Mouse (Mus musculus) stomach, embryonic 14.5 days (tissue): ENCODE results near the gene Trmt2b. TPM values are rescaled to one million over a fixed set of nuclear protein-coding genes. Genes with fewer than 3 reads are reported as not detected.

Experiments
- ATAC-seq: fragments of 200-750 bp; cut with Nextera tagmentation; 2 replicates; pipeline ENCODE4 v1.8.0; 2017; ENCODE audit warnings: low read depth, moderate TSS enrichment; ENCODE audit not compliant: insufficient number of reproducible peaks, insufficient read depth, low FRiP score
- H3K27ac ChIP-seq: fragments of 300-500 bp; sonication (generic); 2 replicates; pipeline ENCODE4 v1.5.1; 2014; ENCODE audit warnings: mild to moderate bottlenecking, low read length, moderate library complexity, mixed read lengths
- H3K27me3 ChIP-seq: fragments of 300-500 bp; sonication (generic); 2 replicates; pipeline ENCODE4 v1.6.1; 2014; ENCODE audit warnings: low read length, control low read depth, mixed read lengths; ENCODE audit not compliant: control insufficient read depth, insufficient read depth
- H3K36me3 ChIP-seq: fragments of 300-500 bp; sonication (generic); 2 replicates; pipeline ENCODE4 v1.6.1; 2014; ENCODE audit warnings: mild to moderate bottlenecking, control low read depth, low read length, moderate library complexity, mixed read lengths; ENCODE audit not compliant: control insufficient read depth, insufficient read depth
- H3K4me1 ChIP-seq: fragments of 300-500 bp; sonication (generic); 2 replicates; pipeline ENCODE4 v1.6.1; 2014; ENCODE audit warnings: low read length, control low read depth, mixed read lengths; ENCODE audit not compliant: control insufficient read depth, insufficient read depth
- H3K4me2 ChIP-seq: fragments of 300-500 bp; sonication (generic); replicated peaks from 2 replicates; pipeline ENCODE4 v1.6.1; 2014; ENCODE audit warnings: low read depth, low read length, control low read depth
- H3K4me3 ChIP-seq: fragments of 300-500 bp; sonication (generic); 2 replicates; pipeline ENCODE4 v1.5.1; 2014; ENCODE audit warnings: low read depth, low read length, control low read depth
- H3K9ac ChIP-seq: fragments of 300-500 bp; sonication (generic); replicated peaks from 2 replicates; pipeline ENCODE4 v1.6.1; 2014; ENCODE audit warnings: low read depth, mild to moderate bottlenecking, control low read depth, low read length, moderate library complexity, mixed read lengths
- H3K9me3 ChIP-seq: fragments of 300-500 bp; sonication (generic); 2 replicates; pipeline ENCODE4 v1.6.1; 2016; ENCODE audit warnings: low read depth, low read length, control low read depth; ENCODE audit not compliant: control insufficient read depth
- WGBS: fragments of 180-500 bp; shearing (Covaris S2); extraction: QIAGEN DNeasy Blood & Tissue Kit; methylation state at CpG from one replicate; pipeline ENCODE4 v1.1.7; 2014; 5-methylcytosine and 5-hydroxymethylcytosine counted together
- polyA plus RNA-seq: library from polyadenylated mRNA; unstranded; fragments of >200 nt; fragmentation: Nextera tagmentation; extraction: Ambion mirVana; gene quantifications from 2 replicates; pipeline ENCODE4 v1.2.1, GENCODE M21; 2014

Gene Trmt2b
- polyA plus RNA-seq, 1 experiment from 2014 or later: 26.5 TPM

GRCm38 (mm10) chrX:134248202-134248601 is 28.6 kb downstream of the Trmt2b start:
- Histone ChIP-seq H3K4me1 (no peaks in the 10 kb centered on the region), H3K27ac (no peak overlapping the region), H3K36me3 (no peaks in the 10 kb centered on the region), H3K4me3 (no peak overlapping the region), H3K9ac (no peak overlapping the region), H3K4me2 (no peak overlapping the region), H3K27me3 (no peaks in the 10 kb centered on the region), H3K9me3 (no peaks in the 10 kb centered on the region)
- no peak for ATAC-seq
- WGBS: 47% methylated on average over 2 of the region's 2 CpGs

GRCm38 (mm10) chrX:134245946-134246345 is 30.8 kb downstream of the Trmt2b start:
- no peaks in the 10 kb centered on the region for H3K36me3 ChIP-seq
- 70% methylated on average over 10 of the region's 10 CpGs for WGBS
- H3K27ac ChIP-seq: no peak overlapping the region
- H3K27me3 ChIP-seq: no peaks in the 10 kb centered on the region
- no peak overlapping the region for H3K4me3 ChIP-seq
- ATAC-seq: no peak
- no peak overlapping the region for H3K9ac ChIP-seq
- no peak overlapping the region for H3K4me2 ChIP-seq
- H3K9me3 ChIP-seq: no peaks in the 10 kb centered on the region
- H3K4me1 ChIP-seq: no peaks in the 10 kb centered on the region

- no peaks in the 10 kb centered on the region for H3K27me3 ChIP-seq
- H3K4me1 ChIP-seq: no peaks in the 10 kb centered on the region
- no peak overlapping the region for H3K4me3 ChIP-seq
- ATAC-seq: no peak
- no peak overlapping the region for H3K27ac ChIP-seq
- no peaks in the 10 kb centered on the region for H3K9me3 ChIP-seq
- H3K9ac ChIP-seq: no peak overlapping the region
- 91% methylated on average over 10 of the region's 10 CpGs for WGBS
- H3K4me2 ChIP-seq: no peak overlapping the region
- no peaks in the 10 kb centered on the region for H3K36me3 ChIP-seq
Measured at GRCm38 (mm10) chrX:134238266-134238665, 38.5 kb downstream of the Trmt2b start.

- Histone ChIP-seq H3K4me3 (no peak overlapping the region), H3K4me1 (no peaks in the 10 kb centered on the region), H3K4me2 (no peak overlapping the region), H3K27ac (no peak overlapping the region), H3K9me3 (no peaks in the 10 kb centered on the region), H3K27me3 (no peaks in the 10 kb centered on the region), H3K36me3 (no peaks in the 10 kb centered on the region), H3K9ac (no peak overlapping the region)
- ATAC-seq: no peak
- WGBS: 94% methylated on average over 1 of the region's 1 CpGs
Measured at GRCm38 (mm10) chrX:134233048-134233447, 43.7 kb downstream of the Trmt2b start.

- H3K4me1 ChIP-seq: no peaks in the 10 kb centered on the region
- ATAC-seq: no peak
Measured at GRCm38 (mm10) chrX:134221856-134222255, 54.9 kb downstream of the Trmt2b start, which contains the start of gene Nox1. Gene Nox1, minus strand, starts transcription at chrX:134221956.

GRCm38 (mm10) chrX:134220618-134221017 is 56.2 kb downstream of the Trmt2b start:
- Histone ChIP-seq H3K36me3 (peaks cover 3% of the 10 kb centered on the region; the same call in 1 of the 2 replicates), H3K4me1 (no peaks in the 10 kb centered on the region), H3K9ac (no peak overlapping the region), H3K4me2 (no peak overlapping the region), H3K9me3 (no peaks in the 10 kb centered on the region), H3K4me3 (no peak overlapping the region), H3K27ac (no peak overlapping the region), H3K27me3 (no peaks in the 10 kb centered on the region)
- no peak for ATAC-seq
- WGBS: 42% methylated on average over 3 of the region's 3 CpGs

More at GRCm38 (mm10) chrX:134221856-134222255, 54.9 kb downstream of the Trmt2b start, which contains the start of gene Nox1:
- Histone ChIP-seq H3K4me2 (no peak within 1 kb of the TSS), H3K9me3 (no peaks in the 10 kb centered on the region), H3K27me3 (no peaks in the 10 kb centered on the region), H3K36me3 (peaks cover 3% of the 10 kb centered on the region; the same call in 1 of the 2 replicates), H3K27ac (no peak within 1 kb of the TSS), H3K9ac (no peak within 1 kb of the TSS), H3K4me3 (no peak within 1 kb of the TSS)
- WGBS: 55% methylated on average over 4 of the region's 4 CpGs

- no peaks in the 10 kb centered on the region for H3K36me3 ChIP-seq
Measured at GRCm38 (mm10) chrX:134218161-134218560, 58.6 kb downstream of the Trmt2b start.

GRCm38 (mm10) chrX:134211151-134211642 is 65.6 kb downstream of the Trmt2b start:
- 82% methylated on average over 7 of the region's 7 CpGs for WGBS
- no peak for ATAC-seq

More at GRCm38 (mm10) chrX:134218161-134218560, 58.6 kb downstream of the Trmt2b start:
- Histone ChIP-seq H3K4me2 (no peak overlapping the region), H3K9ac (no peak overlapping the region), H3K4me1 (no peaks in the 10 kb centered on the region), H3K27me3 (no peaks in the 10 kb centered on the region), H3K4me3 (no peak overlapping the region), H3K27ac (no peak overlapping the region), H3K9me3 (no peaks in the 10 kb centered on the region)
- 73% methylated on average over 4 of the region's 4 CpGs for WGBS
- no peak for ATAC-seq

GRCm38 (mm10) chrX:134208491-134208890 is 68.3 kb downstream of the Trmt2b start:
- H3K4me2 ChIP-seq: no peak overlapping the region
- H3K4me3 ChIP-seq: no peak overlapping the region
- H3K36me3 ChIP-seq: no peaks in the 10 kb centered on the region
- no peaks in the 10 kb centered on the region for H3K4me1 ChIP-seq
- WGBS: 75% methylated on average over 2 of the region's 2 CpGs
- no peak overlapping the region for H3K9ac ChIP-seq
- no peaks in the 10 kb centered on the region for H3K9me3 ChIP-seq
- H3K27me3 ChIP-seq: no peaks in the 10 kb centered on the region
- no peak overlapping the region for H3K27ac ChIP-seq
- ATAC-seq: no peak

More at GRCm38 (mm10) chrX:134211151-134211642, 65.6 kb downstream of the Trmt2b start:
- Histone ChIP-seq H3K4me1 (no peaks in the 10 kb centered on the region), H3K27ac (no peak overlapping the region), H3K9ac (no peak overlapping the region), H3K4me2 (no peak overlapping the region), H3K36me3 (no peaks in the 10 kb centered on the region), H3K4me3 (no peak overlapping the region), H3K27me3 (no peaks in the 10 kb centered on the region), H3K9me3 (no peaks in the 10 kb centered on the region)
